Mouse (Mus musculus): ENCODE results near the gene Cdk17. TPM values are rescaled to one million over a fixed set of nuclear protein-coding genes. Genes with fewer than 3 reads are reported as not detected.
"Not testable (repeated sequence)": the region's sequence is repeated elsewhere in the genome, so short reads cannot be mapped to it uniquely, and the experiment has no call there.

Cdk17 gene
- total RNA-seq, 2 experiments from 2014 or later = 36.3 to 41.6 TPM

GRCm38 (mm10) chr10:93142600-93143284 is 17.9 kb upstream of the Cdk17 start:
- peak; percentile 26; the same call in 1 of the 2 replicates for ATAC-seq (replicated peaks; ENCODE audit: poor library complexity, severe bottlenecking)

- ATAC-seq (replicated peaks; ENCODE audit: poor library complexity, severe bottlenecking) = peak; percentile 23
Observed at GRCm38 (mm10) chr10:93143285-93143985, 17.2 kb upstream of the Cdk17 start.

- peak; percentile 6; the same call in 1 of the 2 replicates for ATAC-seq (replicated peaks; ENCODE audit: poor library complexity, severe bottlenecking)
Observed at GRCm38 (mm10) chr10:93143986-93144314, 16.7 kb upstream of the Cdk17 start.

GRCm38 (mm10) chr10:93144579-93144978 is 16.1 kb upstream of the Cdk17 start:
- ATAC-seq (replicated peaks; ENCODE audit: poor library complexity, severe bottlenecking) = peak; percentile 44

- ATAC-seq (replicated peaks; ENCODE audit: poor library complexity, severe bottlenecking) = peak; percentile 87
Observed at GRCm38 (mm10) chr10:93145088-93145487, 15.6 kb upstream of the Cdk17 start.

- no peak for ATAC-seq (replicated peaks; ENCODE audit: poor library complexity, severe bottlenecking)
Observed at GRCm38 (mm10) chr10:93146601-93147000, 14.1 kb upstream of the Cdk17 start.

GRCm38 (mm10) chr10:93147691-93148090 is 13.0 kb upstream of the Cdk17 start:
- ATAC-seq (replicated peaks; ENCODE audit: poor library complexity, severe bottlenecking) = no peak

- 0 out of 2 replicates have a peak, but pooled peaks have one; percentile 17 for ATAC-seq (replicated peaks; ENCODE audit: poor library complexity, severe bottlenecking)
Observed at GRCm38 (mm10) chr10:93149597-93149996, 11.1 kb upstream of the Cdk17 start.

GRCm38 (mm10) chr10:93151775-93152174 is 8.9 kb upstream of the Cdk17 start:
- no peak for ATAC-seq (replicated peaks; ENCODE audit: poor library complexity, severe bottlenecking)

GRCm38 (mm10) chr10:93152698-93153097 is 8.0 kb upstream of the Cdk17 start:
- peak; percentile 66 for ATAC-seq (replicated peaks; ENCODE audit: poor library complexity, severe bottlenecking)

- ATAC-seq (replicated peaks; ENCODE audit: poor library complexity, severe bottlenecking) = not testable (repeated sequence)
Observed at GRCm38 (mm10) chr10:93153404-93153803, 7.3 kb upstream of the Cdk17 start.

- peak; percentile 40 for ATAC-seq (replicated peaks; ENCODE audit: poor library complexity, severe bottlenecking)
Observed at GRCm38 (mm10) chr10:93159651-93160496, 801 bp upstream of the Cdk17 start.

- peak; percentile 73 for ATAC-seq (replicated peaks; ENCODE audit: poor library complexity, severe bottlenecking)
Observed at GRCm38 (mm10) chr10:93160497-93160806, 223 bp upstream of the Cdk17 start.

- peak; percentile 30 for ATAC-seq (replicated peaks; ENCODE audit: poor library complexity, severe bottlenecking)
Observed at GRCm38 (mm10) chr10:93161511-93162275, 1.0 kb downstream of the Cdk17 start.

- no peak for ATAC-seq (replicated peaks; ENCODE audit: poor library complexity, severe bottlenecking)
Observed at GRCm38 (mm10) chr10:93162276-93162971, 1.7 kb downstream of the Cdk17 start.

GRCm38 (mm10) chr10:93162972-93163660 is 2.4 kb downstream of the Cdk17 start:
- no peak for ATAC-seq (replicated peaks; ENCODE audit: poor library complexity, severe bottlenecking)

GRCm38 (mm10) chr10:93163711-93164488 is 3.2 kb downstream of the Cdk17 start:
- no peak for ATAC-seq (replicated peaks; ENCODE audit: poor library complexity, severe bottlenecking)

All from granulocyte monocyte progenitor cell, adult 5-6 weeks (primary cell).